Mouse (Mus musculus) heart, embryonic 16.5 days (tissue): ENCODE data around the gene Oaz3. TPM values are rescaled to one million over a fixed set of nuclear protein-coding genes. Genes with fewer than 3 reads are reported as not detected.

Experiments used
- ATAC-seq: fragments of 200-750 bp; cut with Nextera tagmentation; replicated peaks from 2 replicates; pipeline ENCODE4 v1.8.0; 2017; ENCODE audit warnings: moderate number of reproducible peaks; ENCODE audit not compliant: insufficient read depth, low FRiP score; ENCODE audit errors: extremely low read depth
- H3K27ac ChIP-seq: fragments of 300-500 bp; sonication (generic); 2 replicates; pipeline ENCODE4 v1.5.1; 2014; ENCODE audit warnings: mild to moderate bottlenecking, low read length, control low read depth, moderate library complexity
- H3K27me3 ChIP-seq: fragments of 300-500 bp; sonication (generic); 2 replicates; pipeline ENCODE4 v1.6.1; 2014; ENCODE audit warnings: low read length, mixed read lengths; ENCODE audit not compliant: control insufficient read depth, insufficient read depth
- H3K36me3 ChIP-seq: fragments of 300-500 bp; sonication (generic); 2 replicates; pipeline ENCODE4 v1.6.1; 2014; ENCODE audit not compliant: control insufficient read depth, insufficient read depth
- H3K4me1 ChIP-seq: fragments of 300-500 bp; sonication (generic); 2 replicates; pipeline ENCODE4 v1.6.1; 2014; ENCODE audit warnings: low read length, mixed read lengths; ENCODE audit not compliant: control insufficient read depth, insufficient read depth
- H3K4me2 ChIP-seq: fragments of 300-500 bp; sonication (generic); 2 replicates; pipeline ENCODE4 v1.6.1; 2014; ENCODE audit warnings: low read depth, mild to moderate bottlenecking, control low read depth, low read length
- H3K4me3 ChIP-seq: fragments of 300-500 bp; sonication (generic); 2 replicates; pipeline ENCODE4 v1.5.1; 2014; ENCODE audit warnings: mild to moderate bottlenecking, control low read depth, low read length
- H3K9ac ChIP-seq: fragments of 300-500 bp; sonication (generic); 2 replicates; pipeline ENCODE4 v1.6.1; 2014; ENCODE audit warnings: low read length, control low read depth
- H3K9me3 ChIP-seq: fragments of 300-500 bp; sonication (generic); replicated peaks from 2 replicates; pipeline ENCODE4 v1.6.1; 2016; ENCODE audit warnings: low read length; ENCODE audit not compliant: control insufficient read depth
- WGBS: fragments of 180-500 bp; shearing (Covaris S2); extraction: QIAGEN DNeasy Blood & Tissue Kit; methylation state at CpG from one replicate; pipeline ENCODE4 v1.1.7; 2014; 5-methylcytosine and 5-hydroxymethylcytosine counted together
- polyA plus RNA-seq: library from polyadenylated mRNA; unstranded; fragments of >200 nt; fragmentation: Nextera tagmentation; extraction: Ambion mirVana; gene quantifications from 2 replicates; pipeline ENCODE4 v1.2.1, GENCODE M21; 2015

Gene Oaz3
- polyA plus RNA-seq, 1 experiment from 2014 or later, result 0.49 TPM

GRCm38 (mm10) chr3:94387391-94387790, 56.3 kb downstream of the Oaz3 start:
- Histone ChIP-seq H3K4me3 (no peak overlapping the region), H3K27ac (no peak overlapping the region), H3K4me1 (no peaks in the 10 kb centered on the region), H3K27me3 (no peaks in the 10 kb centered on the region), H3K9ac (no peak overlapping the region), H3K4me2 (no peak overlapping the region), H3K9me3 (no peaks in the 10 kb centered on the region), H3K36me3 (no peaks in the 10 kb centered on the region)
- 83% methylated on average over 10 of the region's 10 CpGs for WGBS
- ATAC-seq, result no peak

GRCm38 (mm10) chr3:94386671-94387070, 57.0 kb downstream of the Oaz3 start:
- peak; percentile 58 for ATAC-seq

GRCm38 (mm10) chr3:94383476-94383875, 60.2 kb downstream of the Oaz3 start:
- no peaks in the 10 kb centered on the region for H3K36me3 ChIP-seq
- H3K27ac ChIP-seq, result no peak overlapping the region
- H3K4me1 ChIP-seq, result no peaks in the 10 kb centered on the region
- no peaks in the 10 kb centered on the region for H3K9me3 ChIP-seq
- no peak for ATAC-seq
- no peaks in the 10 kb centered on the region for H3K27me3 ChIP-seq
- no peak overlapping the region for H3K4me3 ChIP-seq
- no peak overlapping the region for H3K9ac ChIP-seq
- no peak overlapping the region for H3K4me2 ChIP-seq
- 51% methylated on average over 3 of the region's 3 CpGs for WGBS

More at GRCm38 (mm10) chr3:94386671-94387070, 57.0 kb downstream of the Oaz3 start:
- no peaks in the 10 kb centered on the region for H3K9me3 ChIP-seq
- no peak overlapping the region for H3K4me3 ChIP-seq
- H3K9ac ChIP-seq, result no peak overlapping the region
- no peaks in the 10 kb centered on the region for H3K36me3 ChIP-seq
- H3K27ac ChIP-seq, result peak overlapping the region; percentile 7; the same call in 1 of the 2 replicates
- no peaks in the 10 kb centered on the region for H3K27me3 ChIP-seq
- no peaks in the 10 kb centered on the region for H3K4me1 ChIP-seq
- WGBS, result 61% methylated on average over 4 of the region's 4 CpGs
- H3K4me2 ChIP-seq, result no peak overlapping the region

Other genes with a start within 250 kb of the Oaz3 start
- gene Gm5286, start 247.2 kb downstream of the Oaz3 start, polyA plus RNA-seq, result not detected in 2 replicates
- gene Gm4778, start 179.9 kb downstream of the Oaz3 start, polyA plus RNA-seq, result not detected in 2 replicates
- 12.4 and 13.0 TPM in 2 replicates for gene Them4, start 133.8 kb downstream of the Oaz3 start, polyA plus RNA-seq
- gene Them5, start 101.8 kb downstream of the Oaz3 start, polyA plus RNA-seq, result 0.14 TPM in 1 of 2 replicates, not detected in the other
- 0.22 and 0.54 TPM in 2 replicates for gene C2cd4d, start 81.5 kb downstream of the Oaz3 start, polyA plus RNA-seq
- gene Rorc, start 71.1 kb downstream of the Oaz3 start, polyA plus RNA-seq, result 10.1 and 15.1 TPM in 2 replicates
- gene Lingo4, start 45.4 kb downstream of the Oaz3 start, polyA plus RNA-seq, result 0.27 and 0.46 TPM in 2 replicates
- gene Tdrkh, start 30.6 kb downstream of the Oaz3 start, polyA plus RNA-seq, result 10.1 and 12.2 TPM in 2 replicates
- 64.6 and 71.6 TPM in 2 replicates for gene Mrpl9, start 597 bp downstream of the Oaz3 start, polyA plus RNA-seq
- gene Celf3, start 34.4 kb upstream of the Oaz3 start, polyA plus RNA-seq, result 1.7 and 1.8 TPM in 2 replicates
- 4.7 and 5.0 TPM in 2 replicates for gene Riiad1, start 36.4 kb upstream of the Oaz3 start, polyA plus RNA-seq
- gene Snx27, start 138.8 kb upstream of the Oaz3 start, polyA plus RNA-seq, result 30.5 and 31.2 TPM in 2 replicates
- not detected in 2 replicates for gene Gm10972, start 199.2 kb upstream of the Oaz3 start, polyA plus RNA-seq
- 6.4 and 7.0 TPM in 2 replicates for gene Tuft1, start 215.0 kb upstream of the Oaz3 start, polyA plus RNA-seq
- 4.0 and 4.3 TPM in 2 replicates for gene Selenbp2, start 249.6 kb upstream of the Oaz3 start, polyA plus RNA-seq